Comparison of ENCODE assay signal across 9 mouse cellular contexts in the genomic region with DNA sequence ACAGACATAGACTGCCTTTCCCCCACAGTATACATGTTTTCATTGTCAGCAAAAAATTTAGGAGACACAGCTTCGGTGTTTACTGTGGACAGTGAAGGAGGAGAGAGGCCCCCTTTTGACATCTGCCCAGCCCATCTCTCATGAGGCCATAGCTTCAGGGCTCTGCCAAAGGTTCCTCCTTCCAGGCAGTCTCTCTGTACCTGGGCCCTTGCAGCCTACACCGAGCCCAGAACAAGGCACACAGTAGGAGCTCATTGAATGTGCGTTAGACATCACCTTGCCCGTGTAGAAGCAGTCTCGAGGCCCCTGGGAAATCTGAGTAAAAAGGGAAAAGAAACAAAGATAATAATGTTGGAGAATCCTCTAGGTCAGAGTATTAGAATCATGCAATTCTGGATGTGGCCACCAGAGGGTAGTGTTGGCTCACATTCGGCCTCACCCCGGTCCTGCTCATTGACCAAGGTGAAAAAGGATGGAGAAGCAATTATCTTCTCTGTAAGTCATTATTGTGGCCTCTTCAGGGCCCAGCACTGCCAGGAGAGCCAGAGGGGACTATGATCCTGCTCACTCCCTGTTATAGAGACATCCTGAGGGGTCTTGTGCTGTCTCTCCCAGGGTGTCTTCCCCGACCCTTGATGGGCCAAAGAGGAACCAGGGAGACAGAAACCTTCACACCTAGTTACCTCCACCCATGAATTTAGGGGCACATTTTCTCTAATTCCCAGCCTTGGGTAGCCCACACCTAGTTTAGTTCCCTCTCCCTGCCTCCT. TPM values are rescaled to one million over a fixed set of nuclear protein-coding genes. Genes with fewer than 3 reads are reported as not detected.
DNase-seq lines count a peak whose midpoint lies in the region; ATAC-seq and TF ChIP-seq lines count a peak whose summit lies in the region.
"Had no signal": no experiment of that assay in that cellular context is flagged by ENCODE, and none has a peak within 500 bp of the region (broad histone marks: within the 10 kb centered on the region; RNA-seq: fewer than 3 reads in every experiment).

No protein-coding gene starts in this region.

- H3K4me2 ChIP-seq in kidney, embryonic 14.5 days (replicated peaks; ENCODE audit: low read depth, low read length) = no peak overlapping the region
- H3K4me2 ChIP-seq in neural tube, embryonic 11.5 days (ENCODE audit: low read depth) = no peak overlapping the region
- no peak overlapping the region for H3K4me2 ChIP-seq in stomach, postnatal 0 days (replicated peaks; ENCODE audit: low read depth)

- no peak overlapping the region for H3K9ac ChIP-seq in kidney, embryonic 14.5 days (ENCODE audit: low read depth, low read length)
- no peak overlapping the region for H3K9ac ChIP-seq in liver, adult 2 months (ENCODE audit: low read depth, low read length)
- H3K9ac ChIP-seq in neural tube, embryonic 11.5 days (ENCODE audit: low read length) = no peak overlapping the region
- no peak overlapping the region for H3K9ac ChIP-seq in stomach, postnatal 0 days (ENCODE audit: low read length)

- no peak overlapping the region for H3K4me3 ChIP-seq in embryonic facial prominence, embryonic 10.5 days
- H3K4me3 ChIP-seq in kidney, embryonic 14.5 days (ENCODE audit: low read length) = no peak overlapping the region
- H3K4me3 ChIP-seq in liver, adult 2 months (ENCODE audit: insufficient read depth, low read depth, low read length) = no peak overlapping the region
- H3K4me3 ChIP-seq in neural tube, embryonic 11.5 days (ENCODE audit: low read depth, low read length) = no peak overlapping the region
- H3K4me3 ChIP-seq in stomach, postnatal 0 days (ENCODE audit: low read depth, low read length) = no peak overlapping the region

- TF ChIP-seq EP300 in stomach, postnatal 0 days (optimal IDR thresholded peaks at IDR 0.05) = no peak

- no peaks in the 10 kb centered on the region for H3K36me3 ChIP-seq in embryonic facial prominence, embryonic 10.5 days (replicated peaks)
- no peaks in the 10 kb centered on the region for H3K36me3 ChIP-seq in kidney, embryonic 14.5 days (ENCODE audit: control insufficient read depth, insufficient read depth, low read length)
- no peaks in the 10 kb centered on the region for H3K36me3 ChIP-seq in liver, adult 2 months (ENCODE audit: control insufficient read depth, insufficient read depth, low read length)
- H3K36me3 ChIP-seq in neural tube, embryonic 11.5 days (ENCODE audit: control insufficient read depth, insufficient read depth, low read length) = no peaks in the 10 kb centered on the region
- no peaks in the 10 kb centered on the region for H3K36me3 ChIP-seq in stomach, postnatal 0 days (ENCODE audit: control insufficient read depth, insufficient read depth, low read length)

- no peak for TF ChIP-seq POLR2A in liver, adult 2 months (IDR thresholded peaks at IDR 0.05; ENCODE audit: extremely low read depth, insufficient read depth, low read length)

- H3K4me1 ChIP-seq in embryonic facial prominence, embryonic 10.5 days = peaks cover 14% of the 10 kb centered on the region
- H3K4me1 ChIP-seq in kidney, embryonic 14.5 days (ENCODE audit: control insufficient read depth, insufficient read depth, low read length) = no peaks in the 10 kb centered on the region
- H3K4me1 ChIP-seq in liver, adult 2 months (ENCODE audit: control insufficient read depth, insufficient read depth, low read length) = no peaks in the 10 kb centered on the region
- H3K4me1 ChIP-seq in neural tube, embryonic 11.5 days (ENCODE audit: control insufficient read depth, insufficient read depth, low read length) = no peaks in the 10 kb centered on the region
- H3K4me1 ChIP-seq in stomach, postnatal 0 days (replicated peaks; ENCODE audit: control insufficient read depth, insufficient read depth) = no peaks in the 10 kb centered on the region

- peak; percentile 88 for TF ChIP-seq CTCF in liver, adult 2 months (IDR thresholded peaks at IDR 0.05; ENCODE audit: low read depth, low read length)
- peak; percentile 96 for TF ChIP-seq CTCF in stomach, postnatal 0 days (IDR thresholded peaks at IDR 0.05; ENCODE audit: low read depth)

- WGBS in embryonic facial prominence, embryonic 10.5 days = 15% methylated on average over 8 of the region's 8 CpGs
- WGBS in kidney, embryonic 14.5 days = 11% methylated on average over 8 of the region's 8 CpGs
- 11% methylated on average over 8 of the region's 8 CpGs for WGBS in liver, adult 2 months
- WGBS in neural tube, embryonic 11.5 days = 9% methylated on average over 8 of the region's 8 CpGs
- WGBS in stomach, postnatal 0 days = 13% methylated on average over 8 of the region's 8 CpGs

- DNase-seq in CD8-positive naive resting alpha-beta T cell, adult 2 months (ENCODE audit: low read depth in 2 of 2, low spot score in 2 of 2) = peak; percentile 69 to 80
- peak; percentile 71 for DNase-seq in adrenal gland, postnatal 25 days
- DNase-seq in embryonic facial prominence, embryonic 10.5 days (ENCODE audit: low spot score) = peak; percentile 79
- peak; percentile 82 for DNase-seq in heart, adult 8-10 months (ENCODE audit: low spot score)
- DNase-seq in liver, adult 2 months (ENCODE audit: extremely low read depth, low read depth, low spot score) = peak; percentile 30
- DNase-seq in neural tube, embryonic 11.5 days (ENCODE audit: low spot score) = peak; percentile 77
- peak; percentile 83 for DNase-seq in stomach, postnatal 0 days (ENCODE audit: low spot score)

- H3K27me3 ChIP-seq in embryonic facial prominence, embryonic 10.5 days (replicated peaks; ENCODE audit: low read depth, poor library complexity, severe bottlenecking) = peaks cover 44% of the 10 kb centered on the region
- peaks cover 10% of the 10 kb centered on the region for H3K27me3 ChIP-seq in kidney, embryonic 14.5 days (ENCODE audit: control insufficient read depth, insufficient read depth, low read length)
- no peaks in the 10 kb centered on the region for H3K27me3 ChIP-seq in liver, adult 2 months (ENCODE audit: control insufficient read depth, insufficient read depth, low read length)
- peaks cover 7% of the 10 kb centered on the region; the same call in 1 of the 2 replicates for H3K27me3 ChIP-seq in neural tube, embryonic 11.5 days (ENCODE audit: control insufficient read depth, insufficient read depth, low read length)
- no peaks in the 10 kb centered on the region for H3K27me3 ChIP-seq in stomach, postnatal 0 days (ENCODE audit: control insufficient read depth, insufficient read depth, low read length)

- peak; percentile 57; the same call in 1 of the 2 replicates for ATAC-seq in kidney, embryonic 14.5 days (ENCODE audit: low FRiP score, low TSS enrichment)
- ATAC-seq in neural tube, embryonic 11.5 days (ENCODE audit: insufficient read depth, low FRiP score, low TSS enrichment) = peak; percentile 50; the same call in 1 of the 2 replicates
- peak; percentile 27; the same call in 1 of the 2 replicates for ATAC-seq in stomach, postnatal 0 days (ENCODE audit: low FRiP score, low TSS enrichment)

- no peaks in the 10 kb centered on the region for H3K9me3 ChIP-seq in embryonic facial prominence, embryonic 10.5 days
- H3K9me3 ChIP-seq in kidney, embryonic 14.5 days (ENCODE audit: control insufficient read depth, low read length) = no peaks in the 10 kb centered on the region
- no peaks in the 10 kb centered on the region for H3K9me3 ChIP-seq in neural tube, embryonic 11.5 days (ENCODE audit: control insufficient read depth, low read length)
- no peaks in the 10 kb centered on the region for H3K9me3 ChIP-seq in stomach, postnatal 0 days (ENCODE audit: control insufficient read depth, low read length)

- H3K27ac ChIP-seq in embryonic facial prominence, embryonic 10.5 days (replicated peaks) = no peak overlapping the region
- H3K27ac ChIP-seq in kidney, embryonic 14.5 days (ENCODE audit: low read depth, low read length) = no peak overlapping the region
- H3K27ac ChIP-seq in liver, adult 2 months (replicated peaks; ENCODE audit: insufficient read depth, low read depth, low read length) = no peak overlapping the region
- no peak overlapping the region for H3K27ac ChIP-seq in neural tube, embryonic 11.5 days (ENCODE audit: low read depth, low read length)
- no peak overlapping the region for H3K27ac ChIP-seq in stomach, postnatal 0 days (replicated peaks)

- H3K79me2 ChIP-seq in liver, adult 2 months (ENCODE audit: control insufficient read depth, insufficient read depth, low read length) = no peaks in the 10 kb centered on the region

RNA-seq across cellular contexts. Expression of a gene that starts 6.5 kb away (rescaled TPM):
- total RNA-seq in adrenal gland, postnatal 25 days (2021) = 46.0 and 68.7 TPM in 2 replicates
- 14.0 and 14.2 TPM in 2 replicates for polyA plus RNA-seq in embryonic facial prominence, embryonic 10.5 days (2016; fragmentation: Nextera tagmentation; extraction: Ambion mirVana)
- total RNA-seq in heart, adult 8-10 months (2022) = 1 to 10 TPM; 1.0 to 2.5 (median 2.0) TPM
- polyA plus RNA-seq in kidney, embryonic 14.5 days (2014; fragmentation: Nextera tagmentation; extraction: Ambion mirVana) = 6.0 and 6.3 TPM in 2 replicates
- 0.65 and 1.3 TPM in 2 replicates for total RNA-seq in liver, adult 2 months (2014; rRNA removed)
- polyA plus RNA-seq in liver, adult 2 months (2012; rRNA removed) = 0.40 and 1.2 TPM in 2 replicates
- polyA plus RNA-seq in neural tube, embryonic 11.5 days (2014; fragmentation: Nextera tagmentation; extraction: Ambion mirVana) = 10.4 and 10.6 TPM in 2 replicates
- polyA plus RNA-seq in stomach, postnatal 0 days (2015; fragmentation: Nextera tagmentation; extraction: Ambion mirVana) = 7.9 and 10.1 TPM in 2 replicates

RNA-seq across cellular contexts. Expression of a gene that starts 28.2 kb away (rescaled TPM):
- total RNA-seq in adrenal gland, postnatal 25 days (2021) = not detected in 2 replicates
- 0.37 TPM in 1 of 2 replicates, not detected in the other for polyA plus RNA-seq in embryonic facial prominence, embryonic 10.5 days (2016; fragmentation: Nextera tagmentation; extraction: Ambion mirVana)
- not detected for total RNA-seq in heart, adult 8-10 months (2022)
- polyA plus RNA-seq in kidney, embryonic 14.5 days (2014; fragmentation: Nextera tagmentation; extraction: Ambion mirVana) = not detected in 2 replicates
- not detected in 2 replicates for total RNA-seq in liver, adult 2 months (2014; rRNA removed)
- polyA plus RNA-seq in liver, adult 2 months (2012; rRNA removed) = not detected in 2 replicates
- polyA plus RNA-seq in neural tube, embryonic 11.5 days (2014; fragmentation: Nextera tagmentation; extraction: Ambion mirVana) = not detected in 2 replicates
- polyA plus RNA-seq in stomach, postnatal 0 days (2015; fragmentation: Nextera tagmentation; extraction: Ambion mirVana) = 52.0 and 84.7 TPM in 2 replicates
- polyA plus RNA-seq: frontal cortex, adult 2 months had no signal

RNA-seq across cellular contexts. Expression of a gene that starts 35.2 kb away (rescaled TPM):
- 59.5 and 81.5 TPM in 2 replicates for total RNA-seq in adrenal gland, postnatal 25 days (2021)
- 45.8 and 52.6 TPM in 2 replicates for polyA plus RNA-seq in embryonic facial prominence, embryonic 10.5 days (2016; fragmentation: Nextera tagmentation; extraction: Ambion mirVana)
- total RNA-seq in heart, adult 8-10 months (2022) = 100 to 1,000 TPM; 224 to 279 (median 261) TPM
- polyA plus RNA-seq in kidney, embryonic 14.5 days (2014; fragmentation: Nextera tagmentation; extraction: Ambion mirVana) = 66.8 and 84.7 TPM in 2 replicates
- total RNA-seq in liver, adult 2 months (2014; rRNA removed) = 18.3 and 27.5 TPM in 2 replicates
- 69.5 and 86.0 TPM in 2 replicates for polyA plus RNA-seq in liver, adult 2 months (2012; rRNA removed)
- polyA plus RNA-seq in neural tube, embryonic 11.5 days (2014; fragmentation: Nextera tagmentation; extraction: Ambion mirVana) = 43.8 and 48.8 TPM in 2 replicates
- polyA plus RNA-seq in stomach, postnatal 0 days (2015; fragmentation: Nextera tagmentation; extraction: Ambion mirVana) = 234 and 259 TPM in 2 replicates

RNA-seq across cellular contexts. Expression of a gene that starts 42.7 kb away (rescaled TPM):
- 904 and 1,056 TPM in 2 replicates for total RNA-seq in adrenal gland, postnatal 25 days (2021)
- polyA plus RNA-seq in embryonic facial prominence, embryonic 10.5 days (2016; fragmentation: Nextera tagmentation; extraction: Ambion mirVana) = 1,675 and 1,681 TPM in 2 replicates
- total RNA-seq in heart, adult 8-10 months (2022) = 1,000 to 10,000 TPM; 1,527 to 1,967 (median 1,680) TPM
- 1,744 and 1,749 TPM in 2 replicates for polyA plus RNA-seq in kidney, embryonic 14.5 days (2014; fragmentation: Nextera tagmentation; extraction: Ambion mirVana)
- total RNA-seq in liver, adult 2 months (2014; rRNA removed) = 145 and 210 TPM in 2 replicates
- 86.6 and 104 TPM in 2 replicates for polyA plus RNA-seq in liver, adult 2 months (2012; rRNA removed)
- polyA plus RNA-seq in neural tube, embryonic 11.5 days (2014; fragmentation: Nextera tagmentation; extraction: Ambion mirVana) = 1,679 and 1,757 TPM in 2 replicates
- 1,487 and 1,495 TPM in 2 replicates for polyA plus RNA-seq in stomach, postnatal 0 days (2015; fragmentation: Nextera tagmentation; extraction: Ambion mirVana)

RNA-seq across cellular contexts. Expression of a gene that starts 52.2 kb away (rescaled TPM):
- 25.7 and 29.4 TPM in 2 replicates for total RNA-seq in adrenal gland, postnatal 25 days (2021)
- 34.1 and 34.9 TPM in 2 replicates for polyA plus RNA-seq in embryonic facial prominence, embryonic 10.5 days (2016; fragmentation: Nextera tagmentation; extraction: Ambion mirVana)
- total RNA-seq in heart, adult 8-10 months (2022) = 10 to 100 TPM; 13.7 to 19.4 (median 16.4) TPM
- polyA plus RNA-seq in kidney, embryonic 14.5 days (2014; fragmentation: Nextera tagmentation; extraction: Ambion mirVana) = 59.7 and 63.3 TPM in 2 replicates
- 1.2 and 1.5 TPM in 2 replicates for total RNA-seq in liver, adult 2 months (2014; rRNA removed)
- 0.81 and 1.2 TPM in 2 replicates for polyA plus RNA-seq in liver, adult 2 months (2012; rRNA removed)
- 23.7 and 26.0 TPM in 2 replicates for polyA plus RNA-seq in neural tube, embryonic 11.5 days (2014; fragmentation: Nextera tagmentation; extraction: Ambion mirVana)
- 40.6 and 43.2 TPM in 2 replicates for polyA plus RNA-seq in stomach, postnatal 0 days (2015; fragmentation: Nextera tagmentation; extraction: Ambion mirVana)

Comparison
In these comparisons a context has a peak if more than half of its experiments do, and no peak if none do; other contexts are left out.
1. DNase-seq: peak in every context shown above with its lines; median percentile 83 in stomach, postnatal 0 days; 82 in heart, adult 8-10 months; 79 in embryonic facial prominence, embryonic 10.5 days; 77 in neural tube, embryonic 11.5 days; 74 in CD8-positive naive resting alpha-beta T cell, adult 2 months; 71 in adrenal gland, postnatal 25 days; 30 in liver, adult 2 months.
2. RNA of a gene that starts 28.2 kb away (polyA plus RNA-seq): 52.0 to 84.7 TPM in stomach, postnatal 0 days; not detected in neural tube, embryonic 11.5 days, 0.37 TPM in embryonic facial prominence, embryonic 10.5 days, not detected in kidney, embryonic 14.5 days and not detected in liver, adult 2 months; every median in the first group is over 10 times any median in the second.
3. Peak in every context shown above with its lines, with median percentiles within 50 percentile points of each other: ATAC-seq.